Mouse (Mus musculus) forebrain, embryonic 16.5 days (tissue): ENCODE results near the gene Rai2. TPM values are rescaled to one million over a fixed set of nuclear protein-coding genes. Genes with fewer than 3 reads are reported as not detected.

Experiments used
- ATAC-seq: fragments of 200-750 bp; cut with Nextera tagmentation; 2 replicates; pipeline ENCODE4 v1.8.0; 2017; ENCODE audit warnings: mild to moderate bottlenecking, moderate library complexity
- H3K27ac ChIP-seq: fragments of 300-500 bp; sonication (generic); 2 replicates; pipeline ENCODE4 v1.5.1; 2014; ENCODE audit warnings: low read length, control low read depth
- H3K27me3 ChIP-seq: fragments of 300-500 bp; sonication (generic); replicated peaks from 2 replicates; pipeline ENCODE4 v1.6.1; 2014; ENCODE audit warnings: low read length; ENCODE audit not compliant: control insufficient read depth, insufficient read depth
- H3K36me3 ChIP-seq: fragments of 300-500 bp; sonication (generic); 2 replicates; pipeline ENCODE4 v1.6.1; 2014; ENCODE audit not compliant: control insufficient read depth, insufficient read depth
- H3K4me1 ChIP-seq: fragments of 300-500 bp; sonication (generic); replicated peaks from 2 replicates; pipeline ENCODE4 v1.6.1; 2014; ENCODE audit warnings: low read length; ENCODE audit not compliant: control insufficient read depth, insufficient read depth
- H3K4me2 ChIP-seq: fragments of 300-500 bp; sonication (generic); 2 replicates; pipeline ENCODE4 v1.6.1; 2014; ENCODE audit warnings: mild to moderate bottlenecking, low read length, control low read depth
- H3K4me3 ChIP-seq: fragments of 300-500 bp; sonication (generic); replicated peaks from 2 replicates; pipeline ENCODE4 v1.5.1; 2014; ENCODE audit warnings: mild to moderate bottlenecking, low read length, control low read depth
- H3K9ac ChIP-seq: fragments of 300-500 bp; sonication (generic); replicated peaks from 2 replicates; pipeline ENCODE4 v1.6.1; 2014; ENCODE audit warnings: low read depth, low read length, control low read depth
- H3K9me3 ChIP-seq: fragments of 300-500 bp; sonication (generic); 2 replicates; pipeline ENCODE4 v1.6.1; 2016; ENCODE audit warnings: low read length; ENCODE audit not compliant: control insufficient read depth
- WGBS: fragments of 180-500 bp; shearing (Covaris S2); extraction: QIAGEN DNeasy Blood & Tissue Kit; methylation state at CpG from one replicate; pipeline ENCODE4 v1.1.7; 2014; 5-methylcytosine and 5-hydroxymethylcytosine counted together
- polyA plus RNA-seq: library from polyadenylated mRNA; unstranded; fragments of >200 nt; fragmentation: Nextera tagmentation; extraction: Ambion mirVana; gene quantifications from 2 replicates; pipeline ENCODE4 v1.2.1, GENCODE M21; 2015

The Rai2 gene
- polyA plus RNA-seq, result 16.9 and 17.1 TPM in 2 replicates

DNA sequence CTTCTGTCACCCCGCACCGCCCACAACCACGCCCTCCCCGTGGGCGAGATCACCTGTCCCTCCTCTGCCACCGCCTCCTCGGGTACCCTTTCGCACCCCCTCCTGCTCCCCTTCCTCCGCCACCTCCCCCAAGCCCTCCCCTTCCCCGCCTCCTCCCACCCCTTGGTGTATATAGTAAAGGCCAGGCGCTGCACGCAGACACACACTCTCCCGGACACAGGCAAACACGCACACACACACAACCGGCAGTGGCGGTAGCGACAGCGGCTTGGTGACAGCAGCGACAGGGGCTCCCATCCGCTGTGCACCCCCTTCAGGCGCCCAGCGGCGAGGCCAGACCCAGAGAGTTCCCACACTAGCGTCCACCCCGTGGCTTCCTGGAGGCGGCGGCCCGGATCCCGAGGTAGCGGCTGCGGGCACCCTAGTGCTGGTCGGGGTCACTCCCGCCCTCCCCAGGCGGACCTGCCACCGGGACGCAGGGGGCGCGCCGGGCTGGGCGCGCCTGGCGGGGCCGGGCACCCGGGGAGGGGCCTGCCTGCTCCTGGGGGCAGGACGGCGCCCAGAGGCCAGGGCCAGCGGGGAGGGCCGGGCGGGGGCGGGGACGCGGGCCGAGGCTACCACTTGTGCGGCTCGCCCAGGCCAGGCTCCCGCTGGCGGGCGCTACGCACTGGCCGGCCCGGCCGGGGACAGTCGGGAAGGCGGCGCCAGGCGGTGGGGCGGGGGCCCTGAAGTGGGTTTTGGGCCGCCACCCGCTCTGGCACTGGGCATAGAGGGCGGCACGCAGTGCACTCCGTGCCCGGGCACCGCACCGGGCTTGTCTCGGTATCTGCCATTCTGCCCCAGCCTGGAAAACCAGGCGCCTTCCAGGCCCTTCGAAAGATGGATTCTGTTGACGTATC lies at the start of gene Rai2:
Gene Rai2 (plus strand): TSS at position 205 of the 899 bp plus-strand sequence.
- WGBS, result 24% methylated on average over 50 of the region's 79 CpGs
- Histone ChIP-seq H3K4me3 (peak within 1 kb of the TSS; percentile 61), H3K27me3 (no peaks in the 10 kb centered on the region; the same call in 1 of the 2 replicates), H3K4me1 (peaks cover 4% of the 10 kb centered on the region), H3K4me2 (peak within 1 kb of the TSS; percentile 60), H3K36me3 (no peaks in the 10 kb centered on the region), H3K9ac (peak within 1 kb of the TSS; percentile 78), H3K27ac (peak within 1 kb of the TSS; percentile 83), H3K9me3 (no peaks in the 10 kb centered on the region)
- ATAC-seq, result peak; percentile 72

DNA sequence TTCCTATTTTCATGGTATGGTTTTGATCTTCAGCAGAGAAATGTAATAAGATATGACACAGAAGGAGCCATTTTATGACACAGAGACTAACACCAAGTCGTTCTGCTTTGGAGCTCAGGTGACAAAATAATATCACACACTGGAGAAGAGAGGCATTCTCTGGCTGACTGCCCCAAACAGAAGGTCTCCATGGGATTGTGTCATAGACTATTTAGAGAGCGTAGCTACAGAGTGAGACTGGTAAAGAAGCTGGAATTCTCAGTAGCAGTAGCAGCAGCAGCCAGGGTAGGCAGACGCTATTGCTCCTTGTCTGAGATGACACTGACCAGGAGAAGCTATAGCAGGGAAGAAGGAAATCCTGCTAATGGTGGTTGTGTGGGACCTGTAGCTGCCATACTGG lies 27.5 kb upstream of the Rai2 start:
- no peak for ATAC-seq
- Histone ChIP-seq H3K4me2 (no peak overlapping the region), H3K9ac (no peak overlapping the region), H3K27ac (no peak overlapping the region), H3K9me3 (no peaks in the 10 kb centered on the region), H3K4me3 (no peak overlapping the region), H3K27me3 (no peaks in the 10 kb centered on the region), H3K36me3 (no peaks in the 10 kb centered on the region), H3K4me1 (no peaks in the 10 kb centered on the region)
- 71% methylated on average over 3 of the region's 3 CpGs for WGBS

GRCm38 (mm10) chrX:161716503-161716864 lies 385 bp upstream of the Rai2 start:
- 17% methylated on average over 9 of the region's 9 CpGs for WGBS
- Histone ChIP-seq H3K9ac (peak overlapping the region; percentile 78), H3K27ac (no peak overlapping the region), H3K27me3 (no peaks in the 10 kb centered on the region; the same call in 1 of the 2 replicates), H3K4me3 (peak overlapping the region; percentile 61), H3K36me3 (no peaks in the 10 kb centered on the region), H3K9me3 (no peaks in the 10 kb centered on the region), H3K4me2 (peak overlapping the region; percentile 60), H3K4me1 (peaks cover 4% of the 10 kb centered on the region)
- peak; percentile 29 for ATAC-seq

GRCm38 (mm10) chrX:161717764-161718382 lies 1.0 kb downstream of the Rai2 start:
- no peaks in the 10 kb centered on the region for H3K9me3 ChIP-seq
- peak overlapping the region; percentile 78 for H3K9ac ChIP-seq
- ATAC-seq, result peak; percentile 45
- no peaks in the 10 kb centered on the region for H3K36me3 ChIP-seq
- peak overlapping the region; percentile 60 for H3K4me2 ChIP-seq
- no peaks in the 10 kb centered on the region; the same call in 1 of the 2 replicates for H3K27me3 ChIP-seq
- peak overlapping the region; percentile 61 for H3K4me3 ChIP-seq
- H3K27ac ChIP-seq, result peak overlapping the region; percentile 83
- peaks cover 4% of the 10 kb centered on the region for H3K4me1 ChIP-seq
- 17% methylated on average over 26 of the region's 26 CpGs for WGBS

DNA sequence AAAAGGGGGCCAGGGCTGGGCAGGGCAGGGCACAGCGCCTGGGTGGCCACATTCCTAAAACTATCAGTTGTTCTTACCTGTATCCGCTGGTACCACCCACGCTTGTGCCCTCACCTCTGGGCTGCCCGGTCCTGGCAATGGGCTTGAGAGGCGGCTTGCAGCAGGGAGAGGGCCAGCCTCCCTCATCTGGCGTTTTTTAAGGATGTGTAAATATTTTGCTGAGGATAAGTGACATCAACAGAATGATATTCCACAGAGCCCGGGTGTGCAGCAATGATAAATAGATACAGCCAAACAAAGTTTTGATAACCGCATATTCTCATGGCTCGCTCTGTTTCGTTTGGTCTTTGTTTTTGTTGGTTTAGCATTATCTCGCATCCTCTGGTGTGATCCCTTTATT lies 1.7 kb downstream of the Rai2 start:
- WGBS, result 27% methylated on average over 11 of the region's 11 CpGs
- Histone ChIP-seq H3K4me2 (peak overlapping the region; percentile 60), H3K4me3 (peak overlapping the region; percentile 61), H3K9ac (peak overlapping the region; percentile 56), H3K27ac (peak overlapping the region; percentile 83), H3K4me1 (peaks cover 8% of the 10 kb centered on the region), H3K9me3 (no peaks in the 10 kb centered on the region), H3K27me3 (no peaks in the 10 kb centered on the region; the same call in 1 of the 2 replicates), H3K36me3 (no peaks in the 10 kb centered on the region)
- no peak for ATAC-seq

- no peaks in the 10 kb centered on the region for H3K9me3 ChIP-seq
- 44% methylated on average over 4 of the region's 4 CpGs for WGBS
- no peak overlapping the region for H3K4me3 ChIP-seq
- H3K27me3 ChIP-seq, result no peaks in the 10 kb centered on the region; the same call in 1 of the 2 replicates
- H3K27ac ChIP-seq, result no peak overlapping the region
- no peak overlapping the region for H3K9ac ChIP-seq
- no peaks in the 10 kb centered on the region for H3K36me3 ChIP-seq
- no peak overlapping the region for H3K4me2 ChIP-seq
- H3K4me1 ChIP-seq, result peaks cover 14% of the 10 kb centered on the region
- 0 out of 2 replicates have a peak, but pooled peaks have one; percentile 10 for ATAC-seq
Measured at GRCm38 (mm10) chrX:161721082-161721481, 4.2 kb downstream of the Rai2 start.

DNA sequence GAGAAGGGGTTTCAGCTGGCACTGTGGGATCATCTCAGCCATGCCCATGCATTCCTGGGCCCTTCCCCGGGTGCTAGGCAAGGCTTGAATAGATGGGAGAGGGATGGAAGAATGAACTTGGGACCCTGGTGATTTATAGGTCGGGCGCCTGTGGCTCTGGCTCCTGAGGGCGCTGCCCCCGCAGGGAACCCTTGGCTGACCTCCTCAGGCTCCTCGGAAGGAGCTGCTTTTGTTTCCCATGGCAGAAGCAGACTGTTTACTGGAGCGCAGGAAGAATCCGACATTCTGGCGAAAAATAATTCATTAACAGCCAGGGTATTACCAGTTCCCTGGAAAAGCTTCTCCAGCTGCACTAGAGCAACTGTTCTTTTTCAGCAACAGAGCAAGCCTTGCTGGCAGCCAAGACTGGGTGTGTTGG lies 6.5 kb downstream of the Rai2 start:
- H3K4me1 ChIP-seq, result peaks cover 14% of the 10 kb centered on the region
- no peaks in the 10 kb centered on the region for H3K36me3 ChIP-seq
- no peak overlapping the region for H3K9ac ChIP-seq
- no peaks in the 10 kb centered on the region for H3K9me3 ChIP-seq
- H3K4me2 ChIP-seq, result peak overlapping the region; percentile 31
- no peaks in the 10 kb centered on the region; the same call in 1 of the 2 replicates for H3K27me3 ChIP-seq
- no peak overlapping the region for H3K4me3 ChIP-seq
- 20% methylated on average over 9 of the region's 9 CpGs for WGBS
- peak; percentile 49 for ATAC-seq
- peak overlapping the region; percentile 79 for H3K27ac ChIP-seq

- no peaks in the 10 kb centered on the region for H3K36me3 ChIP-seq
- H3K4me1 ChIP-seq, result peaks cover 14% of the 10 kb centered on the region
- H3K27me3 ChIP-seq, result no peaks in the 10 kb centered on the region; the same call in 1 of the 2 replicates
- no peak overlapping the region for H3K27ac ChIP-seq
- no peak overlapping the region for H3K9ac ChIP-seq
- ATAC-seq, result no peak
- H3K4me2 ChIP-seq, result no peak overlapping the region
- 88% methylated on average over 1 of the region's 1 CpGs for WGBS
- H3K4me3 ChIP-seq, result no peak overlapping the region
- H3K9me3 ChIP-seq, result no peaks in the 10 kb centered on the region
Measured at GRCm38 (mm10) chrX:161726257-161726656, 9.4 kb downstream of the Rai2 start.

DNA sequence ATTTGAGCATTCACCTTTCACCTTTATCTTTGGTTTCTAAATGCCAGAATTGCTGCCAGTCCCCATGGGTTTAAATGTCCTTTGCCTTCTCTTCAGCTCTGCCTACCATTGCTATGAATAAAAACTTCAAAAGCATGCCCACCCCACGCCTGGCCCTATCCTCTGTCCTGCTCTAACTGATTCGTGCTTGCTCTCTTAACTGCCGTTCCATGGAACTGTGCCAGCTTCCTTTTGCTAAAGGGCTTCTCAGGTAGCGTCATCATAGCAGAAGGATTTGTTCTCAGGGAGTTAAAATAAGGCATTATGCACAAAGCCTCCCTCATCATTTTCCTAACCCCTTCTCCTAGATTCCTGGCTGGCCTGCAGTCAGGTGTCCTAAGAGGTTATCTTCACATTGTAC lies 11.6 kb downstream of the Rai2 start:
- Histone ChIP-seq H3K4me1 (peaks cover 10% of the 10 kb centered on the region; the same call in 1 of the 2 replicates), H3K4me2 (no peak overlapping the region)
- 45% methylated on average over 4 of the region's 4 CpGs for WGBS

More for the DNA sequence above, 11.6 kb downstream of the Rai2 start:
- H3K27me3 ChIP-seq, result no peaks in the 10 kb centered on the region; the same call in 1 of the 2 replicates
- H3K9ac ChIP-seq, result no peak overlapping the region
- H3K36me3 ChIP-seq, result no peaks in the 10 kb centered on the region
- ATAC-seq, result no peak
- no peak overlapping the region for H3K27ac ChIP-seq
- no peaks in the 10 kb centered on the region for H3K9me3 ChIP-seq
- H3K4me3 ChIP-seq, result no peak overlapping the region
